Mouse (Mus musculus) CH12.LX (cell line): ENCODE data around the gene Tmem72. TPM values are rescaled to one million over a fixed set of nuclear protein-coding genes. Genes with fewer than 3 reads are reported as not detected.

Experiments used
- DNase-seq: peaks from one replicate; pipeline ENCODE4 v3.0.0-alpha.2; 2013; ENCODE audit errors: extremely low read depth
- H3K27ac ChIP-seq: 2 replicates; pipeline ENCODE4 v1.5.1; 2012; ENCODE audit warnings: low read depth, mild to moderate bottlenecking, control low read depth, moderate library complexity; ENCODE audit not compliant: insufficient read depth
- H3K27me3 ChIP-seq: replicated peaks from 2 replicates; pipeline ENCODE3; 2012; ENCODE audit warnings: inconsistent platforms
- H3K36me3 ChIP-seq, 2 experiments: replicated peaks in 1 of 2; 2 replicates each; pipeline versions ENCODE3 to v1.6.1; 2012; ENCODE audit warnings: inconsistent platforms in 1 of 2, low read length in 1 of 2, mild to moderate bottlenecking in 1 of 2, mixed read lengths in 1 of 2, moderate library complexity in 1 of 2; ENCODE audit not compliant: control insufficient read depth in 1 of 2, insufficient read depth in 1 of 2
- H3K4me1 ChIP-seq, 2 experiments: 2 replicates each; pipeline ENCODE4 v1.6.1; 2012; ENCODE audit warnings: inconsistent platforms in 1 of 2, moderate library complexity in 1 of 2; ENCODE audit not compliant: insufficient read depth in 2 of 2, control insufficient read depth in 1 of 2
- H3K4me2 ChIP-seq: 2 replicates; pipeline ENCODE4 v1.6.1; 2012; ENCODE audit warnings: low read depth, mild to moderate bottlenecking, control low read depth; ENCODE audit not compliant: poor library complexity, insufficient read depth, severe bottlenecking
- H3K4me3 ChIP-seq, 3 experiments: fragments of 150-350 bp in 1 of 3; sonication (generic) in 1 of 3; replicated peaks in 1 of 3; 2 replicates each; pipeline versions ENCODE3 to v1.5.1; 2011 to 2012; ENCODE audit warnings: low read depth in 2 of 3, low read length in 2 of 3, mild to moderate bottlenecking in 2 of 3, moderate library complexity in 2 of 3, control low read depth in 1 of 3, improper control_type of control experiment in 1 of 3, inconsistent platforms in 1 of 3, mixed read lengths in 1 of 3; ENCODE audit not compliant: poor library complexity in 1 of 3
- H3K79me2 ChIP-seq: replicated peaks from 2 replicates; pipeline ENCODE4 v1.6.1; 2012; ENCODE audit warnings: mild to moderate bottlenecking, moderate library complexity; ENCODE audit not compliant: control insufficient read depth, poor library complexity, insufficient read depth, severe bottlenecking; ENCODE audit errors: extremely low read depth
- H3K9ac ChIP-seq: 2 replicates; pipeline ENCODE4 v1.6.1; 2012; ENCODE audit warnings: low read depth, mild to moderate bottlenecking, control low read depth, moderate library complexity; ENCODE audit not compliant: insufficient read depth
- H3K9me3 ChIP-seq: replicated peaks from 2 replicates; pipeline ENCODE3; 2012; ENCODE audit warnings: low read length, inconsistent platforms, mixed read lengths
- BHLHE40 ChIP-seq: IDR thresholded peaks from 2 replicates; pipeline ENCODE4 v1.6.1; 2011; ENCODE audit warnings: mild to moderate bottlenecking, low read depth, low read length, improper control_type of control experiment
- CHD1 ChIP-seq: IDR thresholded peaks from 2 replicates; pipeline ENCODE4 v1.6.1; 2012; ENCODE audit warnings: low read depth, low read length, improper control_type of control experiment, inconsistent platforms
- CHD2 ChIP-seq: IDR thresholded peaks from 2 replicates; pipeline ENCODE4 v1.6.1; 2011; ENCODE audit warnings: low read length, improper control_type of control experiment
- CTCF ChIP-seq, 2 experiments: IDR thresholded peaks in 1 of 2; conservative IDR thresholded peaks in 1 of 2; 2 replicates each; pipeline ENCODE4 v1.5.1; 2011 to 2012; ENCODE audit warnings: low read depth in 2 of 2, low read length in 2 of 2, improper control_type of control experiment in 1 of 2, inconsistent platforms in 1 of 2, mild to moderate bottlenecking in 1 of 2, moderate library complexity in 1 of 2
- E2F4 ChIP-seq: IDR thresholded peaks from 2 replicates; pipeline ENCODE4 v1.6.1; 2011; ENCODE audit warnings: low read depth, low read length, improper control_type of control experiment; ENCODE audit not compliant: insufficient replicate concordance
- ELF1 ChIP-seq: IDR thresholded peaks from 2 replicates; pipeline ENCODE4 v1.6.1; 2014; ENCODE audit warnings: low read depth, mild to moderate bottlenecking, inconsistent platforms, low read length, improper control_type of control experiment
- EP300 ChIP-seq: IDR thresholded peaks from 2 replicates; pipeline ENCODE4 v1.6.1; 2011; ENCODE audit warnings: low read length, improper control_type of control experiment
- ETS1 ChIP-seq: conservative IDR thresholded peaks from 2 replicates; pipeline ENCODE4 v1.6.1; 2012; ENCODE audit warnings: low read depth, mild to moderate bottlenecking, inconsistent platforms, low read length, improper control_type of control experiment, moderate library complexity
- GABPA ChIP-seq: IDR thresholded peaks from 2 replicates; pipeline ENCODE4 v1.6.1; 2012; ENCODE audit warnings: low read depth, low read length, improper control_type of control experiment, inconsistent platforms; ENCODE audit not compliant: insufficient replicate concordance
- HCFC1 ChIP-seq: IDR thresholded peaks from 2 replicates; pipeline ENCODE4 v1.6.1; 2012; ENCODE audit warnings: low read depth, mild to moderate bottlenecking, inconsistent platforms, low read length, improper control_type of control experiment
- IRF4 ChIP-seq: IDR thresholded peaks from 2 replicates; pipeline ENCODE4 v1.6.1; 2014; ENCODE audit warnings: low read depth, mild to moderate bottlenecking, inconsistent platforms, low read length, improper control_type of control experiment
- JUN ChIP-seq: IDR thresholded peaks from 2 replicates; pipeline ENCODE4 v1.6.1; 2011; ENCODE audit warnings: low read depth, mild to moderate bottlenecking, low read length, improper control_type of control experiment, moderate library complexity; ENCODE audit not compliant: insufficient read depth
- JUND ChIP-seq: conservative IDR thresholded peaks from 2 replicates; pipeline ENCODE4 v1.6.1; 2011; ENCODE audit warnings: low read depth, low read length, improper control_type of control experiment
- KAT2A ChIP-seq: IDR thresholded peaks from 2 replicates; pipeline ENCODE4 v1.6.1; 2012; ENCODE audit warnings: low read length, improper control_type of control experiment, inconsistent platforms; ENCODE audit not compliant: insufficient replicate concordance
- MAFK ChIP-seq: IDR thresholded peaks from 2 replicates; pipeline ENCODE4 v1.6.1; 2011; ENCODE audit warnings: low read length, improper control_type of control experiment; ENCODE audit not compliant: insufficient replicate concordance
- MAX ChIP-seq: IDR thresholded peaks from 2 replicates; pipeline ENCODE4 v1.6.1; 2011; ENCODE audit warnings: low read length, improper control_type of control experiment
- MAZ ChIP-seq: IDR thresholded peaks from 2 replicates; pipeline ENCODE4 v1.6.1; 2012; ENCODE audit warnings: low read depth, mild to moderate bottlenecking, inconsistent platforms, low read length, improper control_type of control experiment, moderate library complexity
- MEF2A ChIP-seq: IDR thresholded peaks from 2 replicates; pipeline ENCODE4 v1.6.1; 2014; ENCODE audit warnings: low read depth, mild to moderate bottlenecking, inconsistent platforms, low read length, improper control_type of control experiment, borderline replicate concordance
- MXI1 ChIP-seq: IDR thresholded peaks from 2 replicates; pipeline ENCODE4 v1.6.1; 2011; ENCODE audit warnings: mild to moderate bottlenecking, low read depth, low read length, improper control_type of control experiment
- MYC ChIP-seq: IDR thresholded peaks from 2 replicates; pipeline ENCODE4 v1.6.1; 2011; ENCODE audit warnings: low read depth, mild to moderate bottlenecking, improper control_type of control experiment, low read length
- NELFE ChIP-seq: IDR thresholded peaks from 2 replicates; pipeline ENCODE4 v1.6.1; 2011; ENCODE audit warnings: low read depth, low read length, improper control_type of control experiment
- NRF1 ChIP-seq: IDR thresholded peaks from 2 replicates; pipeline ENCODE4 v1.6.1; 2014; ENCODE audit warnings: low read depth, mild to moderate bottlenecking, inconsistent platforms, low read length, improper control_type of control experiment, moderate library complexity
- PAX5 ChIP-seq: IDR thresholded peaks from 2 replicates; pipeline ENCODE4 v1.6.1; 2012; ENCODE audit warnings: low read length, inconsistent platforms, mixed read lengths
- POLR2A ChIP-seq: IDR thresholded peaks from 2 replicates; pipeline ENCODE4 v1.6.1; 2011; ENCODE audit warnings: low read depth, mild to moderate bottlenecking, improper control_type of control experiment, low read length
- POLR2AphosphoS2 ChIP-seq: IDR thresholded peaks from 2 replicates; pipeline ENCODE4 v1.6.1; 2011; ENCODE audit warnings: low read depth, low read length, improper control_type of control experiment
- RAD21 ChIP-seq: IDR thresholded peaks from 2 replicates; pipeline ENCODE4 v1.6.1; 2011; ENCODE audit warnings: low read depth, mild to moderate bottlenecking, low read length, improper control_type of control experiment, moderate library complexity
- RCOR1 ChIP-seq: conservative IDR thresholded peaks from 2 replicates; pipeline ENCODE4 v1.6.1; 2012; ENCODE audit warnings: low read depth, mild to moderate bottlenecking, inconsistent platforms, low read length, improper control_type of control experiment
- SIN3A ChIP-seq: IDR thresholded peaks from 2 replicates; pipeline ENCODE4 v1.6.1; 2012; ENCODE audit warnings: low read length, improper control_type of control experiment, inconsistent platforms
- SMC3 ChIP-seq: IDR thresholded peaks from 2 replicates; pipeline ENCODE4 v1.6.1; 2011; ENCODE audit warnings: low read depth, low read length, improper control_type of control experiment
- TBP ChIP-seq: conservative IDR thresholded peaks from 2 replicates; pipeline ENCODE4 v1.6.1; 2011; ENCODE audit warnings: low read depth, low read length, improper control_type of control experiment
- TCF12 ChIP-seq: IDR thresholded peaks from 2 replicates; pipeline ENCODE4 v1.6.1; 2014; ENCODE audit warnings: low read depth, mild to moderate bottlenecking, inconsistent platforms, low read length, improper control_type of control experiment
- UBTF ChIP-seq: IDR thresholded peaks from 2 replicates; pipeline ENCODE4 v1.6.1; 2012; ENCODE audit warnings: low read depth, mild to moderate bottlenecking, inconsistent platforms, low read length, improper control_type of control experiment, moderate library complexity
- USF1 ChIP-seq: IDR thresholded peaks from 2 replicates; pipeline ENCODE4 v1.6.1; 2014; ENCODE audit warnings: low read depth, mild to moderate bottlenecking, inconsistent platforms, low read length, improper control_type of control experiment
- USF2 ChIP-seq: conservative IDR thresholded peaks from 2 replicates; pipeline ENCODE4 v1.6.1; 2011; ENCODE audit warnings: low read depth, low read length, improper control_type of control experiment
- ZC3H11A ChIP-seq: IDR thresholded peaks from 2 replicates; pipeline ENCODE4 v1.6.1; 2012; ENCODE audit warnings: low read depth, mild to moderate bottlenecking, inconsistent platforms, low read length, improper control_type of control experiment
- ZKSCAN1 ChIP-seq: IDR thresholded peaks from 2 replicates; pipeline ENCODE4 v1.6.1; 2012; ENCODE audit warnings: low read depth, inconsistent platforms, low read length, improper control_type of control experiment, borderline replicate concordance
- ZMIZ1 ChIP-seq: IDR thresholded peaks from 2 replicates; pipeline ENCODE4 v1.6.1; 2012; ENCODE audit warnings: low read depth, mild to moderate bottlenecking, inconsistent platforms, low read length, improper control_type of control experiment
- ZNF384 ChIP-seq: IDR thresholded peaks from 2 replicates; pipeline ENCODE4 v1.6.1; 2012; ENCODE audit warnings: low read depth, low read length, improper control_type of control experiment, inconsistent platforms
- dilution Hi-C: fragments of 300-500 bp; cut with MboI; formaldehyde crosslinking; loops from 2 replicates; pipeline ENCODE4 v1.14.3; 2020; ENCODE audit warnings: low sequenced_read_pairs; ENCODE audit not compliant: extremely low pct_unique_long_range_greater_than_20kb, extremely low pct_ligation_motif_present
- in situ Hi-C: fragments of 300-500 bp; cut with MboI; formaldehyde crosslinking; loops from 3 replicates; pipeline ENCODE4 v1.14.3; 2019; ENCODE audit warnings: low sequenced_read_pairs, low pct_ligation_motif_present, low pct_unique_long_range_greater_than_20kb, mixed read lengths
- polyA plus RNA-seq: library from polyadenylated mRNA; unstranded; fragments of >175 nt; gene quantifications from 2 replicates; pipeline ENCODE4 v1.2.1, GENCODE M21; 2012; ENCODE audit warnings: low read depth; ENCODE audit not compliant: insufficient read length
- total RNA-seq, 2 experiments: library from RNA; depleted of rRNA; stranded (reverse); fragments of 300-350 nt in 1 of 2; fragments of >200 nt in 1 of 2; gene quantifications; 2 replicates each; pipeline ENCODE4 v1.2.3; 2012 to 2014

Tmem72 gene
- total and polyA plus RNA-seq, 3 experiments, result 0.01 to 0.04 (median 0.01) TPM

- Histone ChIP-seq H3K4me3 (peak within 1 kb of the TSS; percentile 82 to 94 (median 85)), H3K36me3 (peaks cover 0 to 10% of the 10 kb centered on the region in 2 experiments), H3K27me3 (no peaks in the 10 kb centered on the region), H3K4me1 (peaks cover 36 to 69% of the 10 kb centered on the region in 2 experiments), H3K4me2 (peak within 1 kb of the TSS; percentile 92), H3K27ac (peak within 1 kb of the TSS; percentile 87), H3K9me3 (no peaks in the 10 kb centered on the region), H3K79me2 (peaks cover 41% of the 10 kb centered on the region), H3K9ac (peak within 1 kb of the TSS; percentile 98)
- in situ Hi-C loops (no loop called here), dilution Hi-C loops (no loop called here)
- TF ChIP-seq GABPA (no peak), ELF1 (peak; percentile 43; the same call in 1 of the 2 replicates), RCOR1 (peak; percentile 78; the same call in 1 of the 2 replicates), UBTF (no peak), POLR2AphosphoS2 (peak; percentile 73), NELFE (peak; percentile 46; the same call in 1 of the 2 replicates), IRF4 (peak; percentile 66), USF2 (no peak), CHD1 (0 out of 2 replicates have a peak, but pooled peaks have one; percentile 9), ZMIZ1 (peak; percentile 52), BHLHE40 (peak; percentile 94), ZC3H11A (no peak), KAT2A (peak; percentile 65; the same call in 1 of the 2 replicates), JUND (no peak), MAX (peak; percentile 53), TCF12 (peak; percentile 49), POLR2A (peak; percentile 88), ZKSCAN1 (no peak), ZNF384 (no peak), CHD2 (peak; percentile 44; the same call in 1 of the 2 replicates), ETS1 (0 out of 2 replicates have a peak, but pooled peaks have one; percentile 5), SMC3 (no peak), PAX5 (no peak), MXI1 (peak; percentile 35; the same call in 1 of the 2 replicates), MAFK (no peak), SIN3A (peak; percentile 54), MYC (0 out of 2 replicates have a peak, but pooled peaks have one; percentile 8), HCFC1 (no peak), E2F4 (peak; percentile 54; the same call in 1 of the 2 replicates), RAD21 (no peak), CTCF (conservative IDR thresholded peaks at IDR 0.05 in 1 of 2, IDR thresholded peaks at IDR 0.05 in 1 of 2; ENCODE audit: low read depth in 2 of 2, low read length in 2 of 2) (no peak), MAZ (peak; percentile 60), JUN (no peak), MEF2A (0 out of 2 replicates have a peak, but pooled peaks have one; percentile 11), USF1 (no peak), NRF1 (peak; percentile 93), TBP (peak; percentile 75; the same call in 1 of the 2 replicates), EP300 (peak; percentile 28; the same call in 1 of the 2 replicates)
- peak; percentile 94 for DNase-seq
Measured at GRCm38 (mm10) chr6:116673471-116674282, 43.0 kb downstream of the Tmem72 start, which contains the start of gene Rassf4. TSS of gene Rassf4 (minus strand) at chr6:116673952.
